Mouse (Mus musculus) MN1 (cell line): ENCODE measurements at regions not wholly inside any gene's neighbourhood (a gene's known extent, or its start where the extent isn't known, plus 50 kb on each side); places are given as distances from the start of the nearest gene placed in this dataset.
A peak's percentile ranks its signal among the peaks of the same experiment; 100 is the strongest.

Source experiments
- DNase-seq: peaks from one replicate; pipeline ENCODE4 v3.0.0-alpha.2; 2016; ENCODE audit warnings: low spot score

DNA sequence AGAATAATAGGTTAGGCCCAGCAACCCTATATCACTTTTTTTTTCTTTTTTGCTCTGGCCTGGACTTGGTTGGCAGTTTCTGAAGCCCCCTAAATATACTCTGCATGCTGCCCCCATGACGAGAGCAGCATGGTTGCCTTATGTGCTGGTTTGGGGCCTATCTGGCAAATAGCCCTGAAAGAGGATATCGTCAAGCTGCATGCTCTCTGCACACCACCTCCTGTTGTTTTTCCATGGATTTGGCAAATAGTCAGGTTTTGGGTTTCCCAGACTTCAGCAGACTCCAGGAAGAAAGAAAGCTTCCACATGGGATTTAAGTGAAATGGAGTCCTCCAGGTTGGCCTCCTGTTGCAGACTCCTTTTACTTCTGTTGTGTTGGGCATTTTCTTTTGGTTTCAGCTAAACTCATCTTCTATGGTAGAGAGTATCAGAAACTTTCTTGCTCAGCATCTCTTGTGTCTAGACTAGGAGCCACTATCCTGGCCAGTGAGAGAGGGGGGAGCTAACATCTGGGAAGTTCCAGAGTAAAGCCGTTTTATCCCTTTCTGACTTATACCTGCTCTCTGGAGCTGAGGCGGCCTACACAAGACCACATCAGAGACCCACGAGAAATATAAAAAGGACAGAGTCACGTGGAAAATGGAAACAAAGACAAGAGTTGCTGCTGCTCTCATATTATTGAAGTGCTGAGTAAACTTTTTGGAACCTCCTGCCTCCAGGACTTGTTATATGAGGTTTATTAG lies 140.4 kb upstream of the Egfl6 start:
- no peak for DNase-seq

- DNase-seq = no peak
These were observed 132.6 kb upstream of the Egfl6 start for GRCm38 (mm10) chrX:166718075-166718474.

GRCm38 (mm10) chrX:166709306-166709705 lies 123.8 kb upstream of the Egfl6 start:
- DNase-seq = no peak

GRCm38 (mm10) chrX:166708106-166708505 lies 122.6 kb upstream of the Egfl6 start:
- no peak for DNase-seq

- DNase-seq = no peak
These were observed 121.5 kb upstream of the Egfl6 start for GRCm38 (mm10) chrX:166707029-166707428.

- no peak for DNase-seq
These were observed 118.8 kb upstream of the Egfl6 start for GRCm38 (mm10) chrX:166704311-166704710.

DNA sequence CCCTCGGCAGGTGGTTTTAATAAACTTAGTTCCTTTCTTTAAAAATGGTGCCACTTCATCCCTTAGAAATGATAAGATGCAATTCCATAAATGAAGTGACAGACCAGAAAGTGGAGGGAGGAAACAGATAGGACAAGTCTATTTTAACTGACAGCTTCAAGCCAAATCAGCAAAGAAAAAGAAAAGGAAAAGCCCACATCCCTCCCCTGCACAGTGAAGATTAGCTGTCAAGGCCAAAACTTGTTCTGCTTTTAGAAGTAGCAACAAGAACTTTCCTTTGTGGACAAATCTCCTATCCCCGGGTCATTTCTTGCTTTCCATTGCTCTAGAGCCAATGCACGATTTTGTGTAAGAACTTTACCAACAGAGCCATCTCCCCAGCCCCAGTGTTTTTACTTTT lies 108.7 kb upstream of the Egfl6 start:
- DNase-seq = no peak

DNA sequence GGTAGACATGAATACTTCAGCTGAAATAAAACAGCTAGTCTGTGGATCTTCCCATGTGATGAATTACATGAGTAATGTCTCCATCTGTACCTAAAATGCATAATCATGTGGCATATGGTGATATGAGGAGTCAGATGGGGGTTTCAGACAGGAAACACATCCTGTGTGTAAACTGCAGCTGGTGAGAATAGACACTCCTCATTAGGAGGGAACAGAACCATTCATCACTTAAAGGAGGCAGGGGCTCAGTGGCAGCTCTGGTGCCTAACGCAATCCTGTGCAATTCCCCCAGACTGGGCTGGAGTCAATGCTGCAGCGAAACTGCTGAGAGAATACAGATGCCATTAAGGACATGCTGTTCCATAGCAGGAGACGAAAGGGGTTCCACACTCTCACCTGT lies 103.3 kb upstream of the Egfl6 start:
- peak; percentile 54 for DNase-seq

- DNase-seq = no peak
These were observed 87.9 kb upstream of the Egfl6 start for GRCm38 (mm10) chrX:166673404-166673803.

- no peak for DNase-seq
These were observed 87.1 kb upstream of the Egfl6 start for GRCm38 (mm10) chrX:166672617-166673016.

- no peak for DNase-seq
These were observed 86.3 kb upstream of the Egfl6 start for GRCm38 (mm10) chrX:166671853-166672252.

- DNase-seq = no peak
These were observed 80.8 kb upstream of the Egfl6 start for GRCm38 (mm10) chrX:166666304-166666703.

GRCm38 (mm10) chrX:166661808-166662207 lies 76.3 kb upstream of the Egfl6 start:
- DNase-seq = peak; percentile 70

GRCm38 (mm10) chrX:166661043-166661718 lies 75.7 kb upstream of the Egfl6 start:
- DNase-seq = peak; percentile 20

DNA sequence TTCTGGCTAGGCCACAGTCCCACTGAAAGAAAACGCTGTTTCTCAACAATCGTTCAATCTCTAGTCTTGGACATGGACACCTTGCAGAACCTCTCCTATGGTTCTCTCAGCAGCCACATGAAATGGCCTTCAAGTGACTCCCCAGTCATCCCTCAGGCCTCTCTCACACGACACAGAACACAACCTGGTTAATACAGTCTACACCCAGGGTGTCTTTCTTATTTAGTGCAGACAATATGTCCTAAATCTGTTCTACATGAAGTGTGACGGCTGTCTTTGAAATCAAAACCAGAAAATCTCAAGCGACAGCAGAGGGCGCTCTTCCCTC lies 75.2 kb upstream of the Egfl6 start:
- peak; percentile 69 for DNase-seq

- peak; percentile 30 for DNase-seq
These were observed 66.9 kb upstream of the Egfl6 start for GRCm38 (mm10) chrX:166652400-166652799.

DNA sequence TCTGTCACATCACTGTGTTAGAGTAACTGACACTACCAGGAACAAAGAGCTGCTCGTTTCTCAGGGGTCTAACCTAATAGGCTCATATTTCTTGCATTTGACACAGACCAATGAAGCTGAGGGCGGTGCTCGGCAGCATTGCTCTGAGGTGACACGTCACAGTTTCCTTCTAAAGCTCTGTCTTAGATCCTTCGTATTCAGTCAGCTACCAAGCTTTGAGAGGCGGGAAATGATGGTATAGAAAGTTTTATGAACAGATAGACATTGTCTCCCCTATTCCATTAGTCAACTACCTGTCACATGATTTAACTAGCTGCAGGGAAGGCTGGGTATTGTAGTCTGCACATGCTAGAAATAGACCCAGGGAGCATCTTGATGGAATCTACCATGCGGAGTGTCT lies 60.2 kb upstream of the Egfl6 start:
- DNase-seq = no peak

DNA sequence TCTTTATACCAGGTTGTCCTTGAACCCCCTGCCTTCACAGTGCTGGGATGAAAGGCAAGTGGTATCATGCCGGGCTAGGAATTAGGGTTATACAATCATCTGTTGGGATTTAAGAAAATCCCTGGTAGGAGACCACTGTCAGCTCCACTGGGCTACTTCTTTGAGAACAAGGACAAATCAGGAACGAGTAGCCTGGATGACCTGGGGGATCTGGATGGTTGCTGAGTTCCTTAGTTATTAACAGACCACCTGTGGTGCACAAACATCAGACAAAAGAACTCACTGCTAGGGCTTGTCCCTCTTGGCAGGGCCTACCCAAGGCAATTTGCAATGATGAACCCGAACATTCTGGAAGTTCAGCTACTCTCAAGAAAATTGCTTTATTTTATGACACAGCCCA lies 55.7 kb upstream of the Egfl6 start:
- no peak for DNase-seq

- no peak for DNase-seq
These were observed 54.7 kb upstream of the Egfl6 start for GRCm38 (mm10) chrX:166640258-166640657.
